Mouse (Mus musculus): Measurements from ENCODE around the gene Lpcat2. TPM values are rescaled to one million over a fixed set of nuclear protein-coding genes. Genes with fewer than 3 reads are reported as not detected.

Lpcat2 gene
- polyA plus RNA-seq (2015; fragmentation: Nextera tagmentation; extraction: Ambion mirVana) = 9.2 and 9.3 TPM in 2 replicates

GRCm38 (mm10) chr8:92855171-92855894 is at the start of gene Lpcat2:
Lpcat2 (plus strand) TSS chr8:92855339.
- no peak for TF ChIP-seq CTCF (IDR thresholded peaks at IDR 0.05; ENCODE audit: low read depth)
- peak within 1 kb of the TSS; percentile 55 for H3K4me3 ChIP-seq (replicated peaks; ENCODE audit: low read depth, low read length)
- peak within 1 kb of the TSS; percentile 95 for H3K4me2 ChIP-seq (ENCODE audit: low read length)
- no peaks in the 10 kb centered on the region; the same call in 1 of the 2 replicates for H3K4me1 ChIP-seq (replicated peaks; ENCODE audit: insufficient read depth, low read length)
- no peaks in the 10 kb centered on the region for H3K9me3 ChIP-seq (replicated peaks; ENCODE audit: low read length)
- H3K36me3 ChIP-seq (ENCODE audit: insufficient read depth, low read length) = no peaks in the 10 kb centered on the region
- ATAC-seq (replicated peaks; ENCODE audit: low FRiP score, low read depth) (peak; percentile 76), DNase-seq (ENCODE audit: low spot score) (peak; percentile 76)
- H3K9ac ChIP-seq (ENCODE audit: low read depth, low read length) = peak within 1 kb of the TSS; percentile 42
- WGBS = 1% methylated on average over 50 of the region's 50 CpGs
- H3K27me3 ChIP-seq (ENCODE audit: insufficient read depth, low read length) = no peaks in the 10 kb centered on the region; the same call in 1 of the 2 replicates
- H3K27ac ChIP-seq = no peak within 1 kb of the TSS

GRCm38 (mm10) chr8:92812773-92813172 is 42.4 kb upstream of the Lpcat2 start:
- no peaks in the 10 kb centered on the region for H3K36me3 ChIP-seq (ENCODE audit: insufficient read depth, low read length)
- TF ChIP-seq CTCF (IDR thresholded peaks at IDR 0.05; ENCODE audit: low read depth) = no peak
- no peaks in the 10 kb centered on the region for H3K9me3 ChIP-seq (replicated peaks; ENCODE audit: low read length)
- H3K9ac ChIP-seq (ENCODE audit: low read depth, low read length) = no peak overlapping the region
- no peak overlapping the region for H3K27ac ChIP-seq
- no peak overlapping the region for H3K4me3 ChIP-seq (replicated peaks; ENCODE audit: low read depth, low read length)
- ATAC-seq (replicated peaks; ENCODE audit: low FRiP score, low read depth) (no peak), DNase-seq (ENCODE audit: low spot score) (no peak)
- H3K4me2 ChIP-seq (ENCODE audit: low read length) = no peak overlapping the region
- no peaks in the 10 kb centered on the region for H3K4me1 ChIP-seq (replicated peaks; ENCODE audit: insufficient read depth, low read length)
- WGBS = 87% methylated on average over 2 of the region's 2 CpGs
- no peaks in the 10 kb centered on the region for H3K27me3 ChIP-seq (ENCODE audit: insufficient read depth, low read length)

GRCm38 (mm10) chr8:92815661-92816060 is 39.5 kb upstream of the Lpcat2 start:
- Histone ChIP-seq H3K27ac (no peak overlapping the region), H3K4me1 (replicated peaks; ENCODE audit: insufficient read depth, low read length) (no peaks in the 10 kb centered on the region), H3K27me3 (ENCODE audit: insufficient read depth, low read length) (no peaks in the 10 kb centered on the region), H3K4me2 (ENCODE audit: low read length) (no peak overlapping the region), H3K36me3 (ENCODE audit: insufficient read depth, low read length) (no peaks in the 10 kb centered on the region), H3K4me3 (replicated peaks; ENCODE audit: low read depth, low read length) (no peak overlapping the region), H3K9me3 (replicated peaks; ENCODE audit: low read length) (no peaks in the 10 kb centered on the region), H3K9ac (ENCODE audit: low read depth, low read length) (no peak overlapping the region)
- ATAC-seq (replicated peaks; ENCODE audit: low FRiP score, low read depth) = no peak
- 88% methylated on average over 5 of the region's 5 CpGs for WGBS
- TF ChIP-seq CTCF (IDR thresholded peaks at IDR 0.05; ENCODE audit: low read depth) = no peak
- no peak for DNase-seq (ENCODE audit: low spot score)

- no peak overlapping the region for H3K27ac ChIP-seq
- ATAC-seq (replicated peaks; ENCODE audit: low FRiP score, low read depth) = peak; percentile 71
- 16% methylated on average over 5 of the region's 6 CpGs for WGBS
- H3K9ac ChIP-seq (ENCODE audit: low read depth, low read length) = no peak overlapping the region
- no peaks in the 10 kb centered on the region for H3K4me1 ChIP-seq (replicated peaks; ENCODE audit: insufficient read depth, low read length)
- H3K27me3 ChIP-seq (ENCODE audit: insufficient read depth, low read length) = no peaks in the 10 kb centered on the region
- DNase-seq (ENCODE audit: low spot score) = peak; percentile 97
- TF ChIP-seq CTCF (IDR thresholded peaks at IDR 0.05; ENCODE audit: low read depth) = peak; percentile 100
- no peak overlapping the region for H3K4me3 ChIP-seq (replicated peaks; ENCODE audit: low read depth, low read length)
- H3K4me2 ChIP-seq (ENCODE audit: low read length) = no peak overlapping the region
- no peaks in the 10 kb centered on the region for H3K9me3 ChIP-seq (replicated peaks; ENCODE audit: low read length)
- H3K36me3 ChIP-seq (ENCODE audit: insufficient read depth, low read length) = no peaks in the 10 kb centered on the region
Measured at GRCm38 (mm10) chr8:92817928-92818818, 37.0 kb upstream of the Lpcat2 start.

GRCm38 (mm10) chr8:92821151-92821550 is 34.0 kb upstream of the Lpcat2 start:
- DNase-seq (ENCODE audit: low spot score) = no peak
- Histone ChIP-seq H3K4me2 (ENCODE audit: low read length) (no peak overlapping the region), H3K9me3 (replicated peaks; ENCODE audit: low read length) (no peaks in the 10 kb centered on the region), H3K9ac (ENCODE audit: low read depth, low read length) (no peak overlapping the region), H3K27ac (no peak overlapping the region), H3K4me3 (replicated peaks; ENCODE audit: low read depth, low read length) (no peak overlapping the region), H3K36me3 (ENCODE audit: insufficient read depth, low read length) (no peaks in the 10 kb centered on the region), H3K4me1 (replicated peaks; ENCODE audit: insufficient read depth, low read length) (no peaks in the 10 kb centered on the region), H3K27me3 (ENCODE audit: insufficient read depth, low read length) (no peaks in the 10 kb centered on the region)
- TF ChIP-seq CTCF (IDR thresholded peaks at IDR 0.05; ENCODE audit: low read depth) = no peak
- ATAC-seq (replicated peaks; ENCODE audit: low FRiP score, low read depth) = no peak

- no peak overlapping the region for H3K9ac ChIP-seq (ENCODE audit: low read depth, low read length)
- no peak for TF ChIP-seq CTCF (IDR thresholded peaks at IDR 0.05; ENCODE audit: low read depth)
- H3K4me2 ChIP-seq (ENCODE audit: low read length) = no peak overlapping the region
- no peaks in the 10 kb centered on the region for H3K36me3 ChIP-seq (ENCODE audit: insufficient read depth, low read length)
- WGBS = 57% methylated on average over 5 of the region's 5 CpGs
- no peak overlapping the region for H3K4me3 ChIP-seq (replicated peaks; ENCODE audit: low read depth, low read length)
- no peak for DNase-seq (ENCODE audit: low spot score)
- H3K4me1 ChIP-seq (replicated peaks; ENCODE audit: insufficient read depth, low read length) = peaks cover 5% of the 10 kb centered on the region
- no peaks in the 10 kb centered on the region for H3K27me3 ChIP-seq (ENCODE audit: insufficient read depth, low read length)
- H3K9me3 ChIP-seq (replicated peaks; ENCODE audit: low read length) = no peaks in the 10 kb centered on the region
- H3K27ac ChIP-seq = no peak overlapping the region
- ATAC-seq (replicated peaks; ENCODE audit: low FRiP score, low read depth) = no peak
Measured at GRCm38 (mm10) chr8:92822386-92822785, 32.8 kb upstream of the Lpcat2 start.

Data from kidney, postnatal 0 days (tissue).